Mouse (Mus musculus): ENCODE measurements around the gene Fam184b. TPM values are rescaled to one million over a fixed set of nuclear protein-coding genes. Genes with fewer than 3 reads are reported as not detected.

The Fam184b gene
- total RNA-seq, 2 experiments from 2014 or later = not detected

Other genes with a start within 250 kb of the Fam184b start
- gene Qdpr, start 189.4 kb downstream of the Fam184b start, total RNA-seq (2015) = 121 and 133 TPM in 2 replicates
- 39.5 and 52.2 TPM in 2 replicates for gene Qdpr, start 189.4 kb downstream of the Fam184b start, total RNA-seq (2017)
- gene Clrn2, start 185.9 kb downstream of the Fam184b start, total RNA-seq (2015) = not detected in 2 replicates
- gene Clrn2, start 185.9 kb downstream of the Fam184b start, total RNA-seq (2017) = not detected in 2 replicates
- gene Lap3, start 146.2 kb downstream of the Fam184b start, total RNA-seq (2015) = 56.3 and 61.9 TPM in 2 replicates
- gene Lap3, start 146.2 kb downstream of the Fam184b start, total RNA-seq (2017) = 57.5 and 63.4 TPM in 2 replicates
- gene Med28, start 119.4 kb downstream of the Fam184b start, total RNA-seq (2015) = 100 and 109 TPM in 2 replicates
- gene Med28, start 119.4 kb downstream of the Fam184b start, total RNA-seq (2017) = 41.2 and 49.0 TPM in 2 replicates
- gene Ncapg, start 30.3 kb upstream of the Fam184b start, total RNA-seq (2015) = 76.7 and 107 TPM in 2 replicates
- gene Ncapg, start 30.3 kb upstream of the Fam184b start, total RNA-seq (2017) = 70.5 and 82.4 TPM in 2 replicates
- gene Lcorl, start 218.0 kb upstream of the Fam184b start, total RNA-seq (2015) = 38.7 and 39.0 TPM in 2 replicates
- 33.4 and 34.2 TPM in 2 replicates for gene Lcorl, start 218.0 kb upstream of the Fam184b start, total RNA-seq (2017)

Measured in megakaryocyte progenitor cell, adult 5-6 weeks (primary cell).